Mouse (Mus musculus) c-Kit-positive CD71-negative TER-119-negative erythroid progenitor cells, embryonic 14.5 days (primary cell): ENCODE measurements around the gene Srpk2.
"Not testable (repeated sequence)": the region's sequence is repeated elsewhere in the genome, so short reads cannot be mapped to it uniquely, and the experiment has no call there.

Experiments
- DNase-seq: peaks from one replicate; pipeline ENCODE4 v3.0.0-alpha.2; 2013; ENCODE audit warnings: low read depth

Gene Srpk2

GRCm38 (mm10) chr5:23502317-23502937 lies 182.0 kb downstream of the Srpk2 start:
- no peak for DNase-seq

GRCm38 (mm10) chr5:23501582-23502316 lies 182.7 kb downstream of the Srpk2 start:
- no peak for DNase-seq

GRCm38 (mm10) chr5:23500715-23501114 lies 183.7 kb downstream of the Srpk2 start:
- no peak for DNase-seq

GRCm38 (mm10) chr5:23499257-23499656 lies 185.2 kb downstream of the Srpk2 start:
- no peak for DNase-seq

GRCm38 (mm10) chr5:23497920-23498319 lies 186.5 kb downstream of the Srpk2 start:
- no peak for DNase-seq

- DNase-seq: no peak
Measured at GRCm38 (mm10) chr5:23496933-23497332, 187.5 kb downstream of the Srpk2 start.

- no peak for DNase-seq
Measured at GRCm38 (mm10) chr5:23496396-23496795, 188.0 kb downstream of the Srpk2 start.

- DNase-seq: no peak
Measured at GRCm38 (mm10) chr5:23490797-23491196, 193.6 kb downstream of the Srpk2 start.

- DNase-seq: no peak
Measured at GRCm38 (mm10) chr5:23489231-23489630, 195.2 kb downstream of the Srpk2 start.

- DNase-seq: no peak
Measured at GRCm38 (mm10) chr5:23483811-23484210, 200.6 kb downstream of the Srpk2 start.

- DNase-seq: no peak
Measured at GRCm38 (mm10) chr5:23473098-23473873, 211.1 kb downstream of the Srpk2 start.

- DNase-seq: no peak
Measured at GRCm38 (mm10) chr5:23466546-23466945, 217.9 kb downstream of the Srpk2 start.

- DNase-seq: no peak
Measured at GRCm38 (mm10) chr5:23464743-23465142, 219.7 kb downstream of the Srpk2 start.

- DNase-seq: no peak
Measured at GRCm38 (mm10) chr5:23464247-23464646, 220.2 kb downstream of the Srpk2 start.

- no peak for DNase-seq
Measured at GRCm38 (mm10) chr5:23461688-23462087, 222.7 kb downstream of the Srpk2 start.

GRCm38 (mm10) chr5:23453561-23453960 lies 230.9 kb downstream of the Srpk2 start:
- not testable (repeated sequence) for DNase-seq
